15 mouse cellular contexts compared by ENCODE assay signal in the genomic region with DNA sequence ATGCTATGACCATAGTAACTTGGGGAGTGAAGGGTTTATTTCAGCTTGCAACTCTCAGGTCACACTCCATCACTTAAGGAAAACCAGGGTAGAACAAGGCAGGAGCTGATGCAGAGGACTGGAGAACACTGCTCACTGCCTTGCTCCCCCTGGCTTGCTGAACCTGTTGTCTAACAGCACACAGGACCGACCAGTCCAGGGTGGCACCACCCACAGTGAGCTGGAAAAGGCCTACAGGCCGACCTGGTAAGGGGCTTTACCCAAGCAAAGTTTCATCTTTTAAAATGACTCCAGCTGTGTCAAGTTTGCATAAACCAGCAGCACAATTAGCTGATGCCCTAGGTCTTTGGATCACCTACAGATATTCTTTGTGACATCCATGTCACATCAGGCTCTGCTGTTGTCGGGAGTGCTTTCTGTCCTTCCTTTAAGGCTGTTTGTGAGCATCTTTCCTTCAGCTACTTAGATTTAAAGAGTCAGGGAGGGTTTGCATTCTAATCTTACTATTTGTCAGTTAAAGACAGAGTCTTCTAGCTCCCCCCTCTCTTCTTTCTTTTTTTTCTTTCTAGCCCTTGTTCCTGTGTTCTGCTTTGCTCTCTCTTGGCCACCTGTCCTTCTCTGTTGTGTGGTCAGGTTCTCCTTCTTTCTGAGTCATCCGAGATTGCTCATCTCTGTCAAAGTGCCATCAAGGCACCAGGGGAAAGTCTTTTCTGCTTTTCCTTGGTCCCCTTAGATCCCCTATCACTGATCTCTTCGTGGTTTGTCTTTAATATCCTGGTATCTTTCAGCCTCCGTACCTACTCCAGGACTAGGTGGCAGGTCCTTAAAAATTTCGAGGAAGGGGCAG.
"Had no signal": no experiment of that assay in that cellular context is flagged by ENCODE, and none has a peak within 500 bp of the region (broad histone marks: within the 10 kb centered on the region; RNA-seq: fewer than 3 reads in every experiment).

No protein-coding gene starts in this region.

- H3K9me3 ChIP-seq: neural tube, embryonic 13.5 days; neural tube, embryonic 15.5 days; stomach, embryonic 15.5 days had no signal

- H3K4me3 ChIP-seq: neural tube, embryonic 13.5 days; neural tube, embryonic 15.5 days; stomach, embryonic 15.5 days had no signal

- H3K4me2 ChIP-seq: neural tube, embryonic 13.5 days; neural tube, embryonic 15.5 days; stomach, embryonic 15.5 days had no signal

- H3K27me3 ChIP-seq: neural tube, embryonic 13.5 days; neural tube, embryonic 15.5 days; stomach, embryonic 15.5 days had no signal

- DNase-seq: retina, postnatal 1 day; right cerebral cortex, adult 18-20 months; right cerebral cortex, postnatal 14 days; right cerebral cortex, postnatal 25 days; right cerebral cortex, postnatal 4 days; spleen, adult 18-20 months; thymus, adult 18-20 months; thymus, adult 2 months; thymus, postnatal 14 days; thymus, postnatal 25 days; thymus, postnatal 4 days had no signal

- H3K4me1 ChIP-seq: neural tube, embryonic 13.5 days; neural tube, embryonic 15.5 days; stomach, embryonic 15.5 days had no signal

- H3K9ac ChIP-seq: neural tube, embryonic 13.5 days; neural tube, embryonic 15.5 days; stomach, embryonic 15.5 days had no signal

- H3K27ac ChIP-seq: neural tube, embryonic 13.5 days; neural tube, embryonic 15.5 days; stomach, embryonic 15.5 days; stomach, postnatal 0 days had no signal
